Mouse (Mus musculus) heart, embryonic 10.5 days (tissue): ENCODE measurements around the gene Sgf29. TPM values are rescaled to one million over a fixed set of nuclear protein-coding genes. Genes with fewer than 3 reads are reported as not detected.

Experiments
- DNase-seq: peaks from one replicate; pipeline ENCODE4 v3.0.0-alpha.2; 2017; ENCODE audit warnings: low spot score
- H3K27ac ChIP-seq: fragments of 300-500 bp; sonication (generic); 2 replicates; pipeline ENCODE4 v1.5.1; 2016; ENCODE audit warnings: mild to moderate bottlenecking
- H3K27me3 ChIP-seq: fragments of 300-500 bp; sonication (generic); 2 replicates; pipeline ENCODE4 v1.6.1; 2016; ENCODE audit warnings: mild to moderate bottlenecking; ENCODE audit not compliant: poor library complexity, insufficient read depth, severe bottlenecking
- H3K36me3 ChIP-seq: fragments of 300-500 bp; sonication (generic); 2 replicates; pipeline ENCODE4 v1.6.1; 2016; ENCODE audit warnings: mild to moderate bottlenecking, moderate library complexity
- H3K4me1 ChIP-seq: fragments of 300-500 bp; sonication (generic); 2 replicates; pipeline ENCODE4 v1.6.1; 2016; ENCODE audit warnings: mild to moderate bottlenecking
- H3K4me3 ChIP-seq: fragments of 300-500 bp; sonication (generic); 2 replicates; pipeline ENCODE4 v1.5.1; 2016; ENCODE audit warnings: mild to moderate bottlenecking, moderate library complexity
- H3K9me3 ChIP-seq: fragments of 300-500 bp; sonication (generic); 2 replicates; pipeline ENCODE4 v1.6.1; 2016; ENCODE audit warnings: mild to moderate bottlenecking, moderate library complexity
- WGBS: fragments of 180-500 bp; shearing (Covaris S2); methylation state at CpG from one replicate; pipeline ENCODE4 v1.1.7; 2016; 5-methylcytosine and 5-hydroxymethylcytosine counted together
- polyA plus RNA-seq: library from polyadenylated mRNA; unstranded; fragments of >200 nt; fragmentation: Nextera tagmentation; extraction: Ambion mirVana; gene quantifications from 2 replicates; pipeline ENCODE4 v1.2.1, GENCODE M21; 2016

Sgf29 gene
- polyA plus RNA-seq, 1 experiment from 2014 or later: 44.3 TPM

DNA sequence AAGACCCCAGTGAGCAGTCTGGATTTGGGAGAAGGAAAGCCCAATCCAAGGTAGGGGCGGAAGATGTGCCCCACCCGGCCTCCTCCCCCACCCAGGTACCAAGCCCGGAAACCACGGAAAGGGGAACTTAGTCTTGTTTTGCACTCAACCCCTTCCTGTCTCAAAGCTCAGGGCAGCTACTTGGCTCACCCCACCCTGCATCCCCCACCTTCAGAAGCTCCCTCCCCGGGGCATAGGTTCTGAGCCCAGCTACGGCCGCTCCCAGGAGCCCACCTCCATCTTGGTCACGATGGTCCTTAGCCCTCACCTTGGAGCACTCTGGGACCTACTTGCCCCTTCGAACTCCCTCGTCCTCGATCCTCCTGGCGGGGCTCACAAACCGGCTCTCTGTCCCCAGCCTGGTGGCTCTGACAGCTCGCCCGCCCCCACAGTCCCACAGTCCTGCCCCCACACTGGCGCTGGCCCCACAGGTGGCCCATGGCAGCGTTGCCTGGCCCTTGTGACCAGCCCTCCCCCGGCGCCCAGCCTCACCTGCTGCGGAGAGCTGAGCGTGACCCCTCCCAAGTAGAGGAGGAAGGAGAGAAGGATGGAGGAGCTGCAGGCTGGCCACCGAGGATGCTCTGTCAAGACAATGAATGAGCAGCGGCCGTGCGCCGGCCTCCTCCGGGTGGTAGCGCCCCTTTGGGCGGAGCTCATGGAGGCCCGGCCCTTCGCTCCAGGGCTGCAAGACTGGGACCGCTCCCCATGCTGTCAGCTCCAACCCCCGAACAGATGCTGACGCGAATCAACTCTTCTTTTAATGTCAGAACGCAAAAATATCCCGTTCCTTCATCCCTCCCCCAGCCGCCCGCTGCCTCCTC lies 55.2 kb downstream of the Sgf29 start:
- Histone ChIP-seq H3K27ac (0 out of 2 replicates have a peak overlapping the region, but pooled peaks have one; percentile 43), H3K4me3 (peak overlapping the region; percentile 62), H3K4me1 (peaks cover 35% of the 10 kb centered on the region), H3K9me3 (peaks cover 6% of the 10 kb centered on the region; the same call in 1 of the 2 replicates), H3K27me3 (peaks cover 54% of the 10 kb centered on the region), H3K36me3 (0 out of 2 replicates have a peak, but pooled peaks cover 3% of the 10 kb centered on the region)
- peak; percentile 82 for DNase-seq
- WGBS: 3% methylated on average over 39 of the region's 39 CpGs

DNA sequence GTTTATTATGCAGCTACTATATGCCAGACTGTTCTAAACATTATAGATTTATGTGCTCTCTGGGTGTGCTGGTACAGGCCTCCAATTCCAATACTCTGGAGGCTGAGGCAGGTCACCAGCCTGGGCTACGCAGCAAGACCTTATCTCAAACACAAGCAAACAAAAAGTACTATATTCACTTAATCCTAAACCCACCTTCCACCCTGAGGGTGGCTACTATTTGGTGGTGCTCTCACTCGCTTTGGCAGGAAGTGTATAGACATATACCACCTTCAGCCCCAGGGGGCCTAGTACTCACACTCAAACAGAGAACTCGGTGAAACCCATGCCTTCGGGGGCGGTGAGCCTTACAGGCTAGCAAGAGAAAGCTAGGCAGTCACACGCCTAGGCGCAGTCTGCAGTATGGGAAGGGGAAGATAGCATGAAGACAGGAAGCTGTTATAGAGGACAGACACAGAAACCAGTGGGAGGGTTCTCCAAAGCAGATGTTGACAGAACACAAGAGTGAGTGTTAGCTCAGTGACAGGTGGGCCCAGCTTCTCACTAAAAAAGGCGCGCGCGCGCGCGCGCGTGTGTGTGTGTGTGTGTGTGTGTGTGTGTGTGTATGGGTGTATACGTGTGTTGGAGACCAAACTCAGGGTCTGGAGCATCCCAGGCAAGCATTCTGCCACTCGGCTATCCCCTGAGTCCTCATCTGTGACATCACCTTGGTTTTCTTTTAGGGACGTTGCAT lies 58.5 kb downstream of the Sgf29 start, which contains the start of gene Coro1a:
Gene Coro1a (minus strand): TSS at position 346 of the 733 bp plus-strand sequence.
- Histone ChIP-seq H3K9me3 (peaks cover 7% of the 10 kb centered on the region; the same call in 1 of the 2 replicates), H3K27me3 (peaks cover 43% of the 10 kb centered on the region), H3K4me1 (peaks cover 17% of the 10 kb centered on the region), H3K4me3 (no peak within 1 kb of the TSS), H3K27ac (no peak within 1 kb of the TSS), H3K36me3 (no peaks in the 10 kb centered on the region)
- 84% methylated on average over 19 of the region's 19 CpGs for WGBS
- no peak for DNase-seq

DNA sequence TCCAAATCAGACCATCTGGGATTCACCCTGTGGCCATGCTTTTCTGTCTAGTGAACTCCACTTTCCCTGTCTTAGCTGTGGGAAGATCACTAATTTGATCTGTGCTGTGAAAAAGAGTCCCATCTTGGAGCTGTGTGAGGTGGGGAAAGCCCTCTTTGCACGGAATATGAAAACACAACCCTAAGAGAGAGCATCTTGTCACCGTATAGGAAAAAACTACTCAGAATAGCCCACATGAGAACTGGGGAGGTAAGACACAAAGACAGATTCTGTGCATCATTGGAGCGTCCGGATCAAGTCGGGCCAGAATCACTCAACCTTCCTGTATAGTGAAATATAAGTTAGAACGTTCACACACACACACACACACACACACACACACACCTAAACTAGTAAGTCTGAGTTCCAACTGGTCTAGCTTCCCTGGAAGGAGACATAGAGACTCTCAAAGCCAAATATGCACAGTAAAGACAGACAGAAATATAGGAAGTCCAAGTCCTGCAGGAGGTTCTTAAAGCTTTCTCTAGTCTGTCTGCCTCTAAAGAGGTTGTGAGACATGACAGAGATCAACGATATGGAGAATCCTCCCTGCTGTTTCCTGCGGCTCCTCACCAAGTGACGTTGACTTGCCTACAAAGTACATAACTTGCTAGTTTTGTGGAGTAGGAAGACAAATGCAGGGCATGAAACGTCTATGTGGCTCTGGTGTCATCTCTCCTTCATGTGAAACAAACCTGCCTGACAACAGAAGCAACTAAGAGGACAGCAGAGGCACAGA lies 59.3 kb downstream of the Sgf29 start:
- H3K36me3 ChIP-seq: no peaks in the 10 kb centered on the region
- peaks cover 35% of the 10 kb centered on the region for H3K27me3 ChIP-seq
- no peak overlapping the region for H3K27ac ChIP-seq
- 80% methylated on average over 10 of the region's 10 CpGs for WGBS
- H3K4me3 ChIP-seq: no peak overlapping the region
- DNase-seq: no peak
- H3K9me3 ChIP-seq: peaks cover 7% of the 10 kb centered on the region; the same call in 1 of the 2 replicates
- H3K4me1 ChIP-seq: peaks cover 17% of the 10 kb centered on the region

DNA sequence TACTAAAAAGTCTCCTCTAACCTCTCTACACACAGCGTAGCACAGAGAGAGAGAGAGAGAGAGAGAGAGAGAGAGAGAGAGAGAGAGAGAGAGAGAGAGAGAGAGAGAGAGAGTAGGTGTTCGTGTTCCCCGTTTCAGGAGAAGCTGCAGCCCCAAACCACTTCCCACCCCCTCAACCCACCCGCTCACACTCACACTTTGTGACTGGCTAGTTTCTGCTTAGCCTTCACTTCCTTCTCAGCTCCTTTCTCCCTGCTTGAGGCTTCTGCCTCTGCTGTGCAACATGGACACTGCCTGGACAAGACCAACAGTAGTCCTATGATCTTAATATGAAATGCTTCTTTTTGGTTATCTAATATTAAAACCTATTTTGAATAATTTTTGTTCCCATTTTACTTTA lies 61.2 kb downstream of the Sgf29 start:
- WGBS: 76% methylated on average over 4 of the region's 4 CpGs

DNA sequence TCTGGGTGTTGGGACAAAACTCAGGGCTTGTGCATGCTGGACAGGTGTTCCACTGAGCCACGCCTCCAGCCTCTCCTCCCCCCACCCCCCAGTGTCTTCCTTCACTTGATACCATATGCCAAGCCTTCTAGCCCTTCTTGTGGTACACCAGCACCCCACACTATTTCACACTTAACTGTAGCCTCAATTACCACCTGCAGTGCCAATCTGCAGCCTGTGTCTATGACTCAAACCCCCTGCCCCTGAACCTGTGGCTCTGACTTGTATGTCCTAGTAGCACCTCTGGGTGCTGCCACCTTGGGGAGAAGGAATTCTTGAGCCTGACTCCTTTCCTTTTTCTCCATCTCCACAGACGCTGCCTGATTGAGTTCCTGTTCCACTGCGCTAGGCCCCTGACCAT lies 62.8 kb downstream of the Sgf29 start:
- H3K27me3 ChIP-seq: peaks cover 4% of the 10 kb centered on the region
- 71% methylated on average over 3 of the region's 3 CpGs for WGBS

More for the DNA sequence above, 61.2 kb downstream of the Sgf29 start:
- DNase-seq: no peak
- no peak overlapping the region for H3K4me3 ChIP-seq
- no peaks in the 10 kb centered on the region for H3K4me1 ChIP-seq
- no peaks in the 10 kb centered on the region for H3K36me3 ChIP-seq
- H3K27me3 ChIP-seq: peaks cover 17% of the 10 kb centered on the region
- peaks cover 7% of the 10 kb centered on the region; the same call in 1 of the 2 replicates for H3K9me3 ChIP-seq
- H3K27ac ChIP-seq: no peak overlapping the region

DNA sequence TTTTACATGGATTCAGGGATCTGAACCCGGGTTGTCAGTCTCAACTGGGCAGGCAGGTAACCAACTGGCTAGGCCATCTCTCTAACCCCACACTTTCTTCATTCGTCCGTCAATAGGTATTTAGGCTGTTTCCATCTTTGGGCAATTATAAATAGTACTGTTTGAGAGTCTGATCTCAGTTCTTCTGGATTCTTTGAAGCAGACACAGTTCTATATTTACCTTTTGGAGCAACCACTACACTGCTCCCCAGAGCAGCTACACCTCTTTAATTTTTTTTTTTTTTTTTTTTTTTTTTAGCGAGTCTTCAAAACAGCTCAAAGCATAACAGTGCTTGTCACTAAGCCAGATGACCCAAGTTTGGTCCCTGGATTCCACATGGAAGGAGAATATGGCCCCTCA lies 66.6 kb downstream of the Sgf29 start:
- Histone ChIP-seq H3K4me3 (no peak overlapping the region), H3K36me3 (no peaks in the 10 kb centered on the region), H3K27ac (no peak overlapping the region), H3K27me3 (no peaks in the 10 kb centered on the region), H3K4me1 (no peaks in the 10 kb centered on the region), H3K9me3 (no peaks in the 10 kb centered on the region)
- no peak for DNase-seq
- WGBS: 75% methylated on average over 4 of the region's 4 CpGs

More for the DNA sequence above, 62.8 kb downstream of the Sgf29 start:
- no peak for DNase-seq
- H3K9me3 ChIP-seq: peaks cover 7% of the 10 kb centered on the region; the same call in 1 of the 2 replicates
- no peak overlapping the region for H3K27ac ChIP-seq
- H3K36me3 ChIP-seq: no peaks in the 10 kb centered on the region
- H3K4me3 ChIP-seq: no peak overlapping the region
- H3K4me1 ChIP-seq: no peaks in the 10 kb centered on the region

DNA sequence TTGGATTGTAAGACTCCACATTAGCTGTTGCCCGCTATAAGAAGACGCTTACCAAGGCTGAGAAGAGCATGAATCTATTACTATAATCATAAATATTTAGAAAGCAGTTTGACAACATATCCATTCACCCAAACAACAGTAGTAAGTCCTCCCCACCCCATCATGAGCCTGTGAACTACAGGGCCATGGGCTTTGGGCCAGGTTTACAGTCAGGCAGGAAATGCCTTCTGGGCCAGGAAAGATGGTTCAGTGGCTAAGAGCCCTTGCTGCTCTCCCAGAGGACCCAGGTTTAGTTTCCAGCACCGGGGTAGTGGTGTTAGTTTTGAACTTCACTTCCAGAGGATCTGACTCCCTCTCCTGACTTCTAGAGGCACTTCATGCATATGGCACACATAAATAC lies 68.5 kb downstream of the Sgf29 start:
- no peak for DNase-seq
- H3K27me3 ChIP-seq: no peaks in the 10 kb centered on the region
- 85% methylated on average over 3 of the region's 3 CpGs for WGBS

DNA sequence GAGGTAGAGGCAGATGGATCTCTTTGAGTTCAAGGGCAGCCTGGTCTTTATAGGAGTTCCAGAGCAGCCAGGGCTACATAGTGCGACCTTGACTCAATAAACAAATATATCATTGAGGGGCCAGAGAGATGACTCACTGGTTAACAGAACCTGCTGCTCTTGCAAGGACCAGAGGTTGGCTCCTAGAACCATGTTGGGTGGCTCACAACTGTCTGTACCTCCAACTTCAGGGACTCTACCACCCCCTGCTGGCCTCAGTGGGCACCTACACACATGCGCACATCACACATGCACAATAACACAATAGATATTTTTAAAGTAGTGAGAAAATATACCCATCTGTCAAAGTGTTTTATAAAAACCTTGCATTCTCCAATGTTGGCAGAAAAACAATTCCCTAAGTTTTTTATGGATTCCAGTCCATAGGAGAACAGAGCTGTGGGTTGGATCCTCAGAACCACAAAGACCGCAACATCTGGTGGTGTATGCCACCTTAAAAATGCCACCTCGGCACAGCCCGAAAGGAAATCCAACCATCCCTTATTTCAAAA lies 69.8 kb downstream of the Sgf29 start:
- WGBS: 90% methylated on average over 5 of the region's 5 CpGs
- Histone ChIP-seq H3K4me1 (no peaks in the 10 kb centered on the region), H3K4me3 (no peak overlapping the region), H3K27ac (no peak overlapping the region), H3K27me3 (no peaks in the 10 kb centered on the region), H3K9me3 (no peaks in the 10 kb centered on the region), H3K36me3 (no peaks in the 10 kb centered on the region)
- no peak for DNase-seq

More for the DNA sequence above, 68.5 kb downstream of the Sgf29 start:
- Histone ChIP-seq H3K4me1 (no peaks in the 10 kb centered on the region), H3K9me3 (no peaks in the 10 kb centered on the region), H3K27ac (no peak overlapping the region), H3K36me3 (no peaks in the 10 kb centered on the region), H3K4me3 (no peak overlapping the region)

DNA sequence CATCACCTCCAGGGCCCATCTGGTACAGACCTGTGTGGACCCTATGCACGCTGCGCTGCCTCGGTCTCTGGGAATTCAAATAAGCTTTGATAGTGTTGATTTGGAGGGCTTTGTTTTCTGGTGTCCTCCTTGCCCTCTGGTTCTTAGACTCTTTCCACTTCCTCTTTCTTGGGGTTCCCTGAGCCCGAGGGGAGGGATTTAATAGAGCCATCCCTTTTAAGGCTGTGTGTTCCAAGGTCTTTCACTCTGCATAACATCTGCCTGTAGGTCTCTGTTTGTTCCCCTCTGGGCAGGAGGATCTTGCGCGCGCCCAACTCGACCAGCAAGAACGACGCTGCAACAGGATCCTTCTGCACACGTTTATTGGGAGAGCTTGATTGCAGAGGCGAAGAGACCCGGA lies 72.5 kb downstream of the Sgf29 start:
- H3K36me3 ChIP-seq: no peaks in the 10 kb centered on the region
- 89% methylated on average over 13 of the region's 13 CpGs for WGBS
- H3K9me3 ChIP-seq: no peaks in the 10 kb centered on the region
- H3K27me3 ChIP-seq: no peaks in the 10 kb centered on the region
- no peak overlapping the region for H3K27ac ChIP-seq
- no peak overlapping the region for H3K4me3 ChIP-seq
- H3K4me1 ChIP-seq: no peaks in the 10 kb centered on the region
- no peak for DNase-seq

Other genes with a start within 250 kb of the Sgf29 start
- gene Cd19, start 234.4 kb upstream of the Sgf29 start, polyA plus RNA-seq: not detected in 2 replicates
- gene Rabep2, start 220.6 kb upstream of the Sgf29 start, polyA plus RNA-seq: 25.5 and 25.8 TPM in 2 replicates
- gene Atp2a1, start 186.2 kb upstream of the Sgf29 start, polyA plus RNA-seq: 6.8 and 9.5 TPM in 2 replicates
- gene Sh2b1, start 173.9 kb upstream of the Sgf29 start, polyA plus RNA-seq: 46.3 and 47.1 TPM in 2 replicates
- 199 and 204 TPM in 2 replicates for gene Tufm, start 161.9 kb upstream of the Sgf29 start, polyA plus RNA-seq
- 43.6 and 52.3 TPM in 2 replicates for gene Atxn2l, start 145.9 kb upstream of the Sgf29 start, polyA plus RNA-seq
- 155 and 179 TPM in 2 replicates for gene Eif3c, start 82.9 kb upstream of the Sgf29 start, polyA plus RNA-seq
- 0.18 and 0.23 TPM in 2 replicates for gene Apobr, start 64.4 kb upstream of the Sgf29 start, polyA plus RNA-seq
- gene Cln3, start 63.5 kb upstream of the Sgf29 start, polyA plus RNA-seq: 19.8 and 23.3 TPM in 2 replicates
- gene Il27, start 54.4 kb upstream of the Sgf29 start, polyA plus RNA-seq: not detected in 2 replicates
- gene Nupr1, start 18.4 kb upstream of the Sgf29 start, polyA plus RNA-seq: 0.75 and 1.2 TPM in 2 replicates
- gene Sult1a1, start 27.1 kb downstream of the Sgf29 start, polyA plus RNA-seq: 0.34 and 0.94 TPM in 2 replicates
- gene Bola2, start 46.1 kb downstream of the Sgf29 start, polyA plus RNA-seq: 135 and 159 TPM in 2 replicates
- 6.9 and 8.8 TPM in 2 replicates for gene Slx1b, start 46.5 kb downstream of the Sgf29 start, polyA plus RNA-seq
- gene Coro1a, start 58.5 kb downstream of the Sgf29 start, polyA plus RNA-seq: 10.0 and 21.7 TPM in 2 replicates
- 59.6 and 69.8 TPM in 2 replicates for gene Mapk3, start 110.3 kb downstream of the Sgf29 start, polyA plus RNA-seq
- 1.3 and 1.5 TPM in 2 replicates for gene Gdpd3, start 117.0 kb downstream of the Sgf29 start, polyA plus RNA-seq
- gene Ypel3, start 127.6 kb downstream of the Sgf29 start, polyA plus RNA-seq: 43.4 and 66.0 TPM in 2 replicates
- 0.23 and 0.53 TPM in 2 replicates for gene Tbx6, start 132.2 kb downstream of the Sgf29 start, polyA plus RNA-seq
- 233 and 325 TPM in 2 replicates for gene Ppp4c, start 143.2 kb downstream of the Sgf29 start, polyA plus RNA-seq
- gene Fam57b, start 148.4 kb downstream of the Sgf29 start, polyA plus RNA-seq: 0.06 and 0.38 TPM in 2 replicates
- gene 4930451I11Rik, start 182.3 kb downstream of the Sgf29 start, polyA plus RNA-seq: not detected in 2 replicates
- gene Doc2a, start 198.1 kb downstream of the Sgf29 start, polyA plus RNA-seq: 0.28 and 0.64 TPM in 2 replicates
- gene Hirip3, start 212.7 kb downstream of the Sgf29 start, polyA plus RNA-seq: 31.1 and 35.0 TPM in 2 replicates
- gene Ino80e, start 213.1 kb downstream of the Sgf29 start, polyA plus RNA-seq: 79.1 and 92.0 TPM in 2 replicates
- gene Taok2, start 235.4 kb downstream of the Sgf29 start, polyA plus RNA-seq: 33.2 and 39.2 TPM in 2 replicates